Mouse (Mus musculus) cerebellum, adult 11-12 months (tissue): ENCODE measurements around the gene Gm813.

ENCODE experiments used
- DNase-seq: peaks from one replicate; pipeline ENCODE4 v3.0.0; 2022

Gm813 gene

DNA sequence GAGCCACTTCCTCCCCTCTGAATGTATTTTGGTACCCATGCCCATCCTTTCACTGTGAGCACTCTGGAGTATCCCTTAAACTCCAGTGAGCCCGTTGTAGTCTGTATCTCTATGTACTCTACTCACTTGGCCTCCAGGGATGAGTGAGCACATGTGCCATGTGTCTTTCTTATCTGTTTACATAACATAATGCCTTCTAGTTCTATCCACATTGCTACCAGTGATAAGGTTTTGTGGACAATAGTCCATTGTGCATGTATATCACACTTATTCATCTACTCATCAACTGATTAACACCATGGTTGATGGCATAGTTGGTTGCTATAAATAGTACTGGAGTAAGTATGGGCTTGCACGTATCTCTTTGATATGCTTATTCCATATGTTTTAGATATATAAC, 12.9 kb downstream of the Gm813 start:
- no peak for DNase-seq

DNA sequence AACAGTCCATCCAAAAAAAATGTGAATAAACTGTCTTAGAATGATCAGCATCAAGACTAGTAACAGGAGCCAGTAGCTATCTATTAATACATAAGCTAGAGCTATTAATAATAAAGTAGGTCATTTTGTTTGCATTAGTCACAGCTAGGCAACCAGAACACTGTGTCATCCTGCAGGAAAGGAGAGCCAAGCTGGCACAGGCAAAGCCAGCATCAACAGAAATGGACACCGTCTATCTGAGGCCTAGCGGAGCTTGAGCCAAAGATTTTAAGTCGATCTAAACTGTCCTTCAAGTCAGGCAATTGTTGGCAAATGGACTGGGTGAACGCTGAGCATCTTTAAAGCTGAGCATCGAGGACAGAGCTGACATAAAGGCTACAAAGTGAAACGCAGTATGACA, 15.9 kb downstream of the Gm813 start:
- peak; percentile 27 for DNase-seq

DNA sequence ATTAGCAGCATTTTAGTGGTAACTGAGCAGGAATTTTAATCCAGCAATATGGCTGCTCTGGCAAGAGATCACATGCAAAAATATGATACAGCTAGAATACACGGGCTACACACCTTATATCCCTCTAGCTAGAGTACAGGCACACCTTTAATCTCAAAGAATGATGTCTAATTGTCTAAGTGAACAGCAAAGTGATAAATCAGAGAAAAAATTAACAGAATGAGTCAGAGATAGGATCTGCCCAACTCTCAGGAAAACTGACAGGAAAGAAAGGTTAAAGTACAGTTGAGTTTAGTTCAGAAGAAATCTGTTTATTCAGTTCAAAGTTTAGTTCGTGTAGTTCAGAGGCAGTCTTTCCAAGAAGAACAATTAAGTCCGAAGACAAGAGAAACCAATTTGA, 25.5 kb downstream of the Gm813 start:
- DNase-seq = no peak

DNA sequence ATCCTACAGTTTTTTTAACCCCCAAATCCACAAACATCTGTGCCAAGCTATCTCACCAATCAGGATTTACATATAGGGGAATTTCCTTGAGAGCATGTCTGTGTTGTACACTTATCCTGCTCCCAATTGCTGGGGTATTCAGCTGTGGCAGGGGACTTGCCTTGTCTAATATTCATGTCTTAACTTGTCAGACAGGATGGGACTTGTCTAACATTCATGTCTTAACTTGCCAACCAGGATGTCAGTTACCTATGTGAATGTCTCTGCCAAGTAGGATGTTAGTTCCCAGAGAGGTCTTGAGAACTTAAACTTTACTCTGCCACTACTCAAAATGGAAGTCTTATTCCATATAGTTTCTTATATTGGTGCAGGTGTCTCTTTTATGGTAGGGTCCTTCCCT, 27.3 kb downstream of the Gm813 start:
- DNase-seq = no peak

DNA sequence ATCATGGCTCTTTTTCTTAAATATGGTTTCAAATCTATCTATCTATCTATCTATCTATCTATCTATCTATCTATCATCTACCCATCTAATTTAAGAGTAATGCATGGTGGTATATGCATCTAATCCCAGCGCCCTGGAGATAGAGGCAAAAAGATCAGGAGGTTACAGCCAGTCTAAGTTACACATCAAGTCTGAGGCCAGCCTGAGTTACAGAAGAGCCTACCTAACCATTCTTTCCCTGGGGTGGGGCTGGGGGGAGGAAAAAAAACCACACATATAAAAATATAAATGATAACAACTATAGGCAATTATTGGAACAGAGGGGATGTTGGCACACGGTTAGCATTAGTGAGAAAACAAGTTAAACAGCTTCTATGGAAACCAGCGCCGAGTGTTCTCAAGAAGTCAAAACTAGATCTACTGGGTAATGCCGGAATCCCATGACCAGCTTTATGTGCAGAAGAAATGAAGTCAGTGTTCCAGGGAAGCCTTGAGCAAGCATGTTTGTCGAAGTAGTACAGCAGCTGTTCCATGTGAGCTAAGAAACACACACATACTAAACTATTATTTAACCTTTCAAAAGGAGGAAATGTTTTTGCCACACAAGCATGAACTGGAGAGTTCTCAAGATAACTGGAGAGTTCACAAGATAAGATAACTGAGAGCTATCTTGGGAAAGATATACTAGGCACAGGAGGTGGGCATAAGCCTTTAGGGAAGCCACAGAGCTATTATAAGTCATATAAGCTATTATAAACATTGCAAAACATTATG, 42.6 kb downstream of the Gm813 start:
- no peak for DNase-seq

DNA sequence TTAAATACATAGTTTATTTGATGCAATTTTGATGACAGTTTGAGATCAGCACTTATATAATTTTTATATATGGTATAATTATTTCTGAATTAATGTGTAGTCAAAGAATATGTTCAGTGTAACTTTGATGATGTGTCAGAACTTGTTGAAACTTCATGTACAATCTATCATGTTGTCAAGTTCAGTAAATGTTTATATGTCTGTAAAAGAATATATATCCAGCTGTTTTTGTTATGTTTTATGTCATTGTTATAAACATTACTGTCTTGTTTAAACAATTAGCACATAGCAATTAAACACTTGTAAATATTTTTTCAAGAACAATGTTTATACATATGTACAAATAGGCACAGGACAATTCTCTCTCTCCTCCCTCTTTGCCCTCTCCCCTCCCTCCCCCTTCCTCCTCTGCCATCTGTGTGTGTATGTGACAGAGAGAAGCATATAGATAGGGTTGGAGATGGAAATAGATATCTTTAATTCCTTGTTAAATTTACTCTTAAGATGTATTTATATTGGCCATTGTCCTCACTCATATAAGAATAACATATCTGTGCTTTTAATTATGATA, 46.0 kb downstream of the Gm813 start:
- DNase-seq = no peak
